Mouse (Mus musculus): ENCODE measurements around the gene Agtrap.

Gene Agtrap

GRCm38 (mm10) chr4:148101801-148102527 is 14.1 kb upstream of the Agtrap start:
- peak; percentile 91 for DNase-seq

- DNase-seq = no peak
These were observed 10.8 kb upstream of the Agtrap start for GRCm38 (mm10) chr4:148098666-148099065.

- peak; percentile 78 for DNase-seq
These were observed 10.1 kb upstream of the Agtrap start for GRCm38 (mm10) chr4:148097936-148098335.

GRCm38 (mm10) chr4:148095081-148095480 is 7.2 kb upstream of the Agtrap start:
- no peak for DNase-seq

GRCm38 (mm10) chr4:148094161-148094560 is 6.3 kb upstream of the Agtrap start:
- no peak for DNase-seq

GRCm38 (mm10) chr4:148092551-148093271 is 4.9 kb upstream of the Agtrap start:
- DNase-seq = no peak

- DNase-seq = no peak
These were observed 3.4 kb upstream of the Agtrap start for GRCm38 (mm10) chr4:148091181-148091580.

GRCm38 (mm10) chr4:148089166-148089565 is 1.3 kb upstream of the Agtrap start:
- DNase-seq = no peak

GRCm38 (mm10) chr4:148087091-148087906 is 532 bp downstream of the Agtrap start:
- DNase-seq = peak; percentile 51

GRCm38 (mm10) chr4:148085907-148086305 is 1.9 kb downstream of the Agtrap start:
- DNase-seq = no peak

- DNase-seq = peak; percentile 66
These were observed 2.5 kb downstream of the Agtrap start for GRCm38 (mm10) chr4:148085131-148085906.

- DNase-seq = no peak
These were observed 3.5 kb downstream of the Agtrap start for GRCm38 (mm10) chr4:148084261-148084714.

GRCm38 (mm10) chr4:148083176-148083899 is 4.5 kb downstream of the Agtrap start:
- peak; percentile 70 for DNase-seq

- DNase-seq = peak; percentile 80
These were observed 5.4 kb downstream of the Agtrap start for GRCm38 (mm10) chr4:148082257-148083044.

- no peak for DNase-seq
These were observed 6.6 kb downstream of the Agtrap start for GRCm38 (mm10) chr4:148081201-148081600.

- DNase-seq = no peak
These were observed 7.2 kb downstream of the Agtrap start for GRCm38 (mm10) chr4:148080597-148080973.

GRCm38 (mm10) chr4:148079944-148080596 is 7.8 kb downstream of the Agtrap start:
- DNase-seq = no peak

GRCm38 (mm10) chr4:148079212-148079611 is 8.6 kb downstream of the Agtrap start:
- no peak for DNase-seq

GRCm38 (mm10) chr4:148075881-148076280 is 11.9 kb downstream of the Agtrap start:
- DNase-seq = no peak

GRCm38 (mm10) chr4:148075259-148075658 is 12.6 kb downstream of the Agtrap start:
- peak; percentile 75 for DNase-seq

All from thymus, postnatal 25 days (tissue).